Mouse (Mus musculus) lung, embryonic 16.5 days (tissue): ENCODE data around the gene Ssc5d. TPM values are rescaled to one million over a fixed set of nuclear protein-coding genes. Genes with fewer than 3 reads are reported as not detected.

Source experiments
- ATAC-seq: fragments of 200-750 bp; cut with Nextera tagmentation; 2 replicates; pipeline ENCODE4 v1.8.0; 2017; ENCODE audit warnings: low read depth, mild to moderate bottlenecking, moderate library complexity
- H3K27ac ChIP-seq: fragments of 300-500 bp; sonication (generic); 2 replicates; pipeline ENCODE4 v1.5.1; 2014; ENCODE audit warnings: mild to moderate bottlenecking, control low read depth, low read length
- H3K27me3 ChIP-seq: fragments of 300-500 bp; sonication (generic); 2 replicates; pipeline ENCODE4 v1.6.1; 2014; ENCODE audit warnings: low read depth, low read length, mixed read lengths; ENCODE audit not compliant: control insufficient read depth, insufficient read depth
- H3K36me3 ChIP-seq: fragments of 300-500 bp; sonication (generic); 2 replicates; pipeline ENCODE4 v1.6.1; 2014; ENCODE audit warnings: low read length; ENCODE audit not compliant: control insufficient read depth, insufficient read depth
- H3K4me1 ChIP-seq: fragments of 300-500 bp; sonication (generic); replicated peaks from 2 replicates; pipeline ENCODE4 v1.6.1; 2014; ENCODE audit warnings: low read length, mixed read lengths; ENCODE audit not compliant: control insufficient read depth, insufficient read depth
- H3K4me2 ChIP-seq: fragments of 300-500 bp; sonication (generic); 2 replicates; pipeline ENCODE4 v1.6.1; 2014; ENCODE audit warnings: low read depth, low read length, control low read depth
- H3K4me3 ChIP-seq: fragments of 300-500 bp; sonication (generic); 2 replicates; pipeline ENCODE4 v1.5.1; 2014; ENCODE audit warnings: mild to moderate bottlenecking, low read length, control low read depth
- H3K9ac ChIP-seq: fragments of 300-500 bp; sonication (generic); 2 replicates; pipeline ENCODE4 v1.6.1; 2014; ENCODE audit warnings: low read length, control low read depth
- H3K9me3 ChIP-seq: fragments of 300-500 bp; sonication (generic); 2 replicates; pipeline ENCODE4 v1.6.1; 2016; ENCODE audit warnings: low read length; ENCODE audit not compliant: control insufficient read depth
- WGBS: fragments of 180-500 bp; shearing (Covaris S2); extraction: QIAGEN DNeasy Blood & Tissue Kit; methylation state at CpG from one replicate; pipeline ENCODE4 v1.1.7; 2014; 5-methylcytosine and 5-hydroxymethylcytosine counted together
- polyA plus RNA-seq: library from polyadenylated mRNA; unstranded; fragments of >200 nt; fragmentation: Nextera tagmentation; extraction: Ambion mirVana; gene quantifications from 2 replicates; pipeline ENCODE4 v1.2.1, GENCODE M21; 2015

The Ssc5d gene
- polyA plus RNA-seq, 1 experiment from 2014 or later = 2.4 TPM

DNA sequence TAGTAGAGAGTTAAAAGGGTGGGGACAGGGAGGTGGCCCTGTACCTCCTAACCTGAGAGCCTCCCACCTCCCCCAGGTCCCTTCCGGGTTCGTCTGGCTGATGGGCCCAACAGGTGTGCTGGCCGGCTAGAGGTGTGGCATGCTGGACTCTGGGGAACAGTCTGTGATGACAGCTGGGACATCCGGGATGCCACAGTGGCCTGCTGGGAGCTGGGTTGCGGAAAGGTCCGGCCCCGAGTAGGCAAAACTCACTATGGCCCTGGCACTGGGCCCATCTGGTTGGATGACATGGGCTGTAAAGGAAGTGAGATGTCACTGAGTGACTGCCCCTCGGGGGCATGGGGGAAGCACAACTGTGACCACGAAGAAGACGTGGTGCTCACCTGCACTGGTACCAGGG lies 11.2 kb downstream of the Ssc5d start:
- Histone ChIP-seq H3K4me2 (no peak overlapping the region), H3K36me3 (no peaks in the 10 kb centered on the region), H3K9me3 (no peaks in the 10 kb centered on the region), H3K4me1 (no peaks in the 10 kb centered on the region), H3K9ac (no peak overlapping the region), H3K4me3 (no peak overlapping the region), H3K27ac (no peak overlapping the region), H3K27me3 (no peaks in the 10 kb centered on the region)
- 67% methylated on average over 10 of the region's 10 CpGs for WGBS
- no peak for ATAC-seq

DNA sequence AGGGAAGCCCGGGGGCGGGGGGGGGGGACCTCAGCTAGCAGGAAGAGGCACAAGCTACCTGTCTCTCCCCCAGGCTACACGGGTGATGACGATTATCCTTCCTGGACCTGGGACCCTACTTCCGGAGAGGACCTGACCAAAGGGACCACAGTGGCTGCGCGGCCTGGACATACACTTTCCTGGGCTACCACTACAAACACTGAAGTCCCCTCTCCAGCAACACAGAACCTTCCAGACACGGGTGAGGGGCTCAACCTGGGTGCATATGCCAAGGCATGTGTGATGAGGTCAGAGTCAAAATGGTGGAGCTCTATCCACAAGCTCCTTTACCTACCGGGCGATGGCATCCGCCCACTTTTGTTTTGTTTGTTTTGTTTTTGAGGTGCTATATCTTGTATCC lies 11.8 kb downstream of the Ssc5d start:
- H3K4me2 ChIP-seq = no peak overlapping the region
- no peaks in the 10 kb centered on the region for H3K27me3 ChIP-seq
- no peak overlapping the region for H3K9ac ChIP-seq
- no peak overlapping the region for H3K4me3 ChIP-seq
- 60% methylated on average over 11 of the region's 11 CpGs for WGBS
- H3K27ac ChIP-seq = no peak overlapping the region
- no peaks in the 10 kb centered on the region for H3K4me1 ChIP-seq
- no peaks in the 10 kb centered on the region for H3K36me3 ChIP-seq
- ATAC-seq = no peak
- H3K9me3 ChIP-seq = no peaks in the 10 kb centered on the region

DNA sequence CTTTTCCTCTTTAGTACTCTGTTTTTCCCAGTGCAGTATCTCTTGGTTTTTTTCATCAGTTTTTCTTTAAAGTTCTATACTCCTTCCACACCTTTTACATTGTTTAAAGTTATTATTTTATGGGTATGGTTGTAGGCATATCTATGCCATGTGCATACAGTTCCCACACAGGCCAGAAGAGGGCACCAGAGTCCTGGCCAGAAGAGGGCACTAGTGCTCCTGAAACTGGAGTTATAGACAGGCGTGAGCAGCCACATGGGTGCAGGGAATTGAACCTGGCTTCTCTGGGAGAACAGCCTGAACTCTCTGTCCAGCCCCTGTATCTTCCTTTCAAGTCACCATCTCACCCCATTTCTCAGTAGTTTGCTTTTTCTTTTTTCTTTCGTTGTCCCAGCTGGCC lies 12.9 kb downstream of the Ssc5d start:
- Histone ChIP-seq H3K27ac (no peak overlapping the region), H3K36me3 (no peaks in the 10 kb centered on the region), H3K4me3 (no peak overlapping the region), H3K9ac (no peak overlapping the region), H3K27me3 (no peaks in the 10 kb centered on the region), H3K4me2 (no peak overlapping the region), H3K9me3 (no peaks in the 10 kb centered on the region), H3K4me1 (no peaks in the 10 kb centered on the region; the same call in 1 of the 2 replicates)
- 0 out of 2 replicates have a peak, but pooled peaks have one; percentile 46 for ATAC-seq
- 19% methylated on average over 2 of the region's 2 CpGs for WGBS

DNA sequence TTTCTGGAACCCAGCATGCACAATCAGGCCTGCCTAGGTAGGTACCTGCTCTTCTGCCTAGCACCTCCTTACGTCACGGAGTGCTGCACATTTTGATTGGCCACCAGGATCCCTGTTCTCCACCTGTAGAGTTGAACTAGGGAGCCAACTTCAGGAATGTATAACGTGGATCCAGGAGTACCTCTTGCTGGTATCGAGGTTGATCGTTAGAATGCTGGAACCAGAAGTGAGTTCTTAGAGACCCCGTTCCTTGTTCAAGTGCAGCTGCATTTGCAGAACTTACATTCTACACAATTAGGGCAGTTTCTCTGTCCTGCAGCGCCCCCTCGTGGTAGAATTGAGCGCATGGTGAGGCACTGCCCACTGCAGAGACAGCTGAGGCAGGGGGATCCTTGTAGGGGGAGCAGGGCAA lies 14.5 kb downstream of the Ssc5d start:
- Histone ChIP-seq H3K9me3 (no peaks in the 10 kb centered on the region), H3K27ac (no peak overlapping the region), H3K4me2 (no peak overlapping the region), H3K4me1 (no peaks in the 10 kb centered on the region; the same call in 1 of the 2 replicates), H3K36me3 (no peaks in the 10 kb centered on the region), H3K9ac (no peak overlapping the region), H3K4me3 (no peak overlapping the region), H3K27me3 (no peaks in the 10 kb centered on the region)
- peak; percentile 37; the same call in 1 of the 2 replicates for ATAC-seq
- WGBS = 24% methylated on average over 9 of the region's 9 CpGs

DNA sequence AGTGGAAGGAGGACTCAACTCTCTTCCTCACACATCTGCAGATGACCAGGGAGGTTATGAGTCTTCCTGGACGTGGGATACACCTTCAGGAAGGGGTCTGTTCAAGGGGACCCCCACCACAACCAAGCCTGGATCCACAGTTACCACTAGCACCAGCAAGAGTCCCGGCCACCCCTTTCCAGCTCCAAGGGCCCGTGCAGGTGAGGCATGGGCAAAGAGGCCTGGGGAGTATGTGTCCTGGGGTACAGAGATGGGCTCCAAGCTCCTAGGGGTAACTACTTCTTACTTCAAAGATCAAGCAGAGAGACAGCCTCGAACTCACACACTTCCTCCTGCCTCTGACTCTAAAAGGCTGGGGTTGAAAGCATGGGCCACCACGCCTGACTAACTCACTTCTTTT lies 17.1 kb downstream of the Ssc5d start:
- Histone ChIP-seq H3K9me3 (no peaks in the 10 kb centered on the region), H3K4me2 (no peak overlapping the region), H3K27me3 (no peaks in the 10 kb centered on the region), H3K36me3 (no peaks in the 10 kb centered on the region), H3K4me3 (no peak overlapping the region), H3K4me1 (no peaks in the 10 kb centered on the region; the same call in 1 of the 2 replicates), H3K9ac (no peak overlapping the region), H3K27ac (no peak overlapping the region)
- 41% methylated on average over 5 of the region's 5 CpGs for WGBS
- no peak for ATAC-seq

DNA sequence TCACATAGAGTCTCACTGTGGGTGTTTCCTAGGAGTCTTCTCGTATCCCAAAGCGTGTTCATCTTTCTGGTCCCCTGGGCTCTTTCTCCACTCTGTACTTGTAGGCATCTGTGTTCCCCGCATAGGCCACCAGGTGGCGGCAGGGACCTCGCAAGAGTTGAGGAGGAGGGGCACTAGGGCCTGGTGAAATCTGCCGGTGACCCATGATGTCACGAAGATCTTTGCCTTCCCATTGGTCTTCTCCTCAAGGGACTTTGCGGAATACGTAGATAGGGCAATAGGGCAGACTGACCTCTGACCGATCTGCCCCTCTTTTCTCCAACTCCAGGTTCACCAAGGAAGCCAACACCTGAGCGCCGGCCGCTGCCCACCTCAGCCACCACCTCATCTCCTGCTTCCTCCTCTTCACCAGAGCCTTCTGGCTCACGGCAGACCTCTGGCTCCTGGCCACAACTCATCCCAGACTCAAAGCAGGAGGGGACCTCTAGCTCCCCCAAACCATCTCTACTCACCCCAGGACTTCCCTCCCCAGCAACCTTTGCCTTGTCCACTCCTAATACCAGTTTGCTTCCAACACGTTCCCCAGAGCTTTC lies 17.7 kb downstream of the Ssc5d start:
- Histone ChIP-seq H3K9ac (no peak overlapping the region), H3K36me3 (no peaks in the 10 kb centered on the region), H3K9me3 (no peaks in the 10 kb centered on the region), H3K4me2 (peak overlapping the region; percentile 55), H3K27ac (no peak overlapping the region), H3K4me3 (peak overlapping the region; percentile 31), H3K4me1 (no peaks in the 10 kb centered on the region; the same call in 1 of the 2 replicates), H3K27me3 (no peaks in the 10 kb centered on the region)
- peak; percentile 87 for ATAC-seq
- 17% methylated on average over 15 of the region's 15 CpGs for WGBS

DNA sequence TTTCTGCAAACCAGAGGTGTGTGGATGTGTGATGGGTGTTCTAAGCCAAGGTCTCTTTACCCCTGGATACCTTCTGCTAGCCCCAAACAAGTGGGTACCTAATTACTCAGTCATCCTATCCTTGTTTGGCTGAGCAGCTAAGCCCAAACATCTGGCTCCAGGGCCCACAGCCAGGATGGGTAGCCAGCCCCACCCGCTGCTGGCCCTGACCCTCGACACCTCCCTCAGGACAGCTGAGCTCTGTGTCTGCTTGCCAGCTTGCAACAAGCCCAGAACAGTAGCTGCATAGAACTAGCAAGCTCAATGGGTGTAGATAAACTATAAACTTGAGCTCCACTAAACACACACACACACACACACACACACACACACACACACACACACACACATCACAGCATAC lies 22.3 kb downstream of the Ssc5d start:
- H3K36me3 ChIP-seq = no peaks in the 10 kb centered on the region
- H3K4me1 ChIP-seq = no peaks in the 10 kb centered on the region; the same call in 1 of the 2 replicates

DNA sequence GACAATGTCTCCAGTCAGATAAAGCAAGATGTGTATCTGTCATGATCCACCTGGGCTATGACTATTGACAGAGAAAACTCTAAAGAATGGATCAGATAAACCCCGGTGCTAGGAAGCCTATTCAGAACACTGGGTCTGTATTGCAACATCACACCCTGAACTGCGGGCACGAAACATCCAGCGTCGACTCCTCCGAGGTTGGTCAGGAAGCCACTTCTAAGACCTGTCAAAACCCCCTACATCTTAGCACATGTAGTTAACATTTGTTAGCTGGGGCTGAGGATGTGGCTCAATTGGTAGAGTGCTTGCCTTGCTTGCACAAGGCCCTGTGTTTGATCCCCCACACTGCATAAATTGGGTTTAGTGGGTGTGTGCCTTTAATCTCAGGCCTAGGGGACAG lies 22.8 kb downstream of the Ssc5d start:
- H3K9me3 ChIP-seq = no peaks in the 10 kb centered on the region
- WGBS = 27% methylated on average over 6 of the region's 6 CpGs
- no peaks in the 10 kb centered on the region for H3K36me3 ChIP-seq
- H3K4me1 ChIP-seq = no peaks in the 10 kb centered on the region; the same call in 1 of the 2 replicates
- no peak overlapping the region for H3K9ac ChIP-seq
- no peak overlapping the region for H3K27ac ChIP-seq
- no peak overlapping the region for H3K4me2 ChIP-seq
- no peak for ATAC-seq
- H3K4me3 ChIP-seq = no peak overlapping the region
- H3K27me3 ChIP-seq = no peaks in the 10 kb centered on the region

More for the DNA sequence above, 22.3 kb downstream of the Ssc5d start:
- Histone ChIP-seq H3K27me3 (no peaks in the 10 kb centered on the region), H3K9me3 (no peaks in the 10 kb centered on the region), H3K4me2 (no peak overlapping the region), H3K27ac (no peak overlapping the region), H3K4me3 (no peak overlapping the region), H3K9ac (no peak overlapping the region)
- no peak; the same call in 1 of the 2 replicates for ATAC-seq
- 16% methylated on average over 2 of the region's 2 CpGs for WGBS

DNA sequence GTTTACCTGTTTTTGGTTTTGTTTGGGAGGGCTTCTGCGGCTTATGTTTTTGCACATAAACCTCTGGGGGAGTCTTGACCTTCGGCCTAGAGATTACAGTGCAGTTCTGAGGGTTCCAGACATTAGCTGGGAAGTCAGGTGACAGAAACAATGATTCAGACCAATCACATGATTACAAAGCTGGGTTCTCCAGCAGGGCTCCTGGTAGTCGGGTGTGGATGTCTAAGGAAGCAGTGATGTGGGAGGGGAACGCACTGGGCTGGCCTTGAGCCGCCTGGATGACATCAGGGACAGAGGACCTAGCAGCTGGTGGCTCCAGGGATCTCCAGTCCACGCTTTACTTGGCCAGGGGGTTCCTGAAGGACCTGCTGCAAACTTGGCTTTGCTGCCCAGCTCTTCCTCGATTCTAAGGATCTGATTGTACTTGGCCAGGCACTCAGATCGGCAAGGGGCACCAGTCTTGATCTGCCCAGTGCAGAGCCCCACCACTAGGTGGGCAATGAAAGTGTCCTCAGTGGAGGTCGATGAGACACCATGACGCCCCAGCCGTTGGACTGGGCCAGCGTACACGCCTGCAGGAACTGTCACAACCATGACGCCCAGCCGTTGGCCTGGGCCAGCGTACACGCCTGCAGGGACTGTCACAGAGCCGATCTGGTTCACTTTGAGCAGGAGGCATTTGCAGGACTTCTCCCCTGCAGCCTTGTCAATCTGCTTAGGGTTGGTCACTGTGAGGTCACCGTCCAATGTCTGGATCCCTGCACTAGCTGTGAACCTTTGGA lies 25.2 kb downstream of the Ssc5d start:
- no peaks in the 10 kb centered on the region for H3K27me3 ChIP-seq
- ATAC-seq = no peak
- WGBS = 79% methylated on average over 19 of the region's 19 CpGs
- H3K27ac ChIP-seq = no peak overlapping the region
- H3K4me3 ChIP-seq = no peak overlapping the region
- H3K36me3 ChIP-seq = no peaks in the 10 kb centered on the region
- no peak overlapping the region for H3K9ac ChIP-seq
- H3K9me3 ChIP-seq = no peaks in the 10 kb centered on the region
- no peak overlapping the region for H3K4me2 ChIP-seq
- H3K4me1 ChIP-seq = peaks cover 9% of the 10 kb centered on the region; the same call in 1 of the 2 replicates
